Mouse (Mus musculus) embryonic fibroblast, embryonic 13.5 days (primary cell): ENCODE results near the gene Galnt11.

Source experiments
- CTCF ChIP-seq: IDR thresholded peaks from 2 replicates; pipeline ENCODE4 v1.5.1; 2011; ENCODE audit warnings: mild to moderate bottlenecking, control low read depth, low read length, moderate library complexity, borderline replicate concordance; ENCODE audit not compliant: insufficient read depth
- POLR2A ChIP-seq: IDR thresholded peaks from 2 replicates; pipeline ENCODE4 v1.6.1; 2011; ENCODE audit warnings: low read depth, mild to moderate bottlenecking, control low read depth, low read length, moderate library complexity

DNA sequence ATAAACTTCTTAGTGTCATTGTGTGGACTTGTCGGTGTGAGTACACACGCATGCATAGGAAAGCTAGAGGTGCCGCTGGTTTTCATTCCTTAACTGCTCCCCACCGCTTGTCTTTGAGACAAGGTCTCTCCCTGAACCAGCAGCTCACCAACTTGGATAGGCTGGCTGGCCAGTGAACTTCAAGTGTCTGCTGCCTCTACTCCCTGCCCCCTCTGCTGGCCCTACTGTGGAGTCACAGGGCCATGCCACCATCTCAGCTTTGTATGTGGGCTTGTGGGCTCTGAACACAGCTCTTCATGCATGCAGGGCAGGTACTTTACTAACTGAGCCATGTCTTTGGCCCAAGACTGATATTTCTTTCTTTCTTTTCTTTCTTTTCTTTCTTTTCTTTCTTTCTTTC lies 42.4 kb upstream of the Galnt11 start:
- TF ChIP-seq CTCF (no peak), POLR2A (no peak)
